Mouse (Mus musculus): Measurements from ENCODE around the gene Safb. TPM values are rescaled to one million over a fixed set of nuclear protein-coding genes. Genes with fewer than 3 reads are reported as not detected.
"Not testable (repeated sequence)": the region's sequence is repeated elsewhere in the genome, so short reads cannot be mapped to it uniquely, and the experiment has no call there.

The Safb gene
- total RNA-seq, 2 experiments from 2014 or later = 173 to 188 TPM

DNA sequence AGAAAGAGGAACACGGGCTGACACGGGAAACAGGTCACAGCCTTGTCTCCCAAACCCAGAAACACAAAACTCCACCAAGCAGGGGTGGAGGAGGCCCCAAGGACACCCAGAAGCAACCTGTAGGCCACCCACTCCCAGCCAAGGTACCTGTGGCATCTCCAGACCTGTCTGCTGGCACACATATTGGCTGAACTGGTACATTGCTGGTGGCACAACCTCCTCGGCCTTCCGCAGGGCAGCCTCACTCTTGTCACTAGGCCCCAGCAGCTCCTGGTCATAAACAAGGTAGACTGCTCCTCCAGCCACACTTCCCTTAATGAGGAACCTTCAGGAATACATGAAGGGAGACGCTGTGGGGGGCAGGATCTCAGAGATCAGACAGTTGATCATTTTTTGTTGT lies 24.1 kb downstream of the Safb start:
- intact Hi-C loops (cut with DNase I) = no loop called here
- peak; percentile 8 for DNase-seq

- intact Hi-C loops (cut with DNase I) = no loop called here
- DNase-seq = peak; percentile 95
Measured at GRCm38 (mm10) chr17:56609452-56610171, 25.0 kb downstream of the Safb start, which contains the start of gene 2410015M20Rik. Gene 2410015M20Rik (minus strand): TSS chr17:56609771.

DNA sequence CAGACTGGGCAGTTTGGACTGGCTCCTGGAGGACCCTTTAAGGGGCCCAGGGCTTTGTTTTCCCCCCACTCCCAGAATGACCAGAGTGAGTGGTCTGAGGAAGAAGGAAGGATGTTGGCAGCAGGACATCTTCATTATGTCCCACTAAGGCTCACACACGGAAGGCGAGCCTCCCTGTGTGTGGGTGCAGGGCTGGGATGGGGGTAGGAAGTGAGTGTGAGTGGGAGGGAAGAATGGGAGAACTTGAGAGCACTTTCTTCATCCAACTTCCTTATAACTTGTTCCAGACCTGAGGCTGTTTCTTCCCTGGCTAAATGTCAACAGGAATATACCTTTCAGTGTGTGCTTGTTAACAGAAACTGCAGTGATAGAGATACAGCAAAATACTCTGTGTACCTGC lies 26.7 kb downstream of the Safb start:
- intact Hi-C loops (cut with DNase I) = no loop called here
- no peak for DNase-seq

DNA sequence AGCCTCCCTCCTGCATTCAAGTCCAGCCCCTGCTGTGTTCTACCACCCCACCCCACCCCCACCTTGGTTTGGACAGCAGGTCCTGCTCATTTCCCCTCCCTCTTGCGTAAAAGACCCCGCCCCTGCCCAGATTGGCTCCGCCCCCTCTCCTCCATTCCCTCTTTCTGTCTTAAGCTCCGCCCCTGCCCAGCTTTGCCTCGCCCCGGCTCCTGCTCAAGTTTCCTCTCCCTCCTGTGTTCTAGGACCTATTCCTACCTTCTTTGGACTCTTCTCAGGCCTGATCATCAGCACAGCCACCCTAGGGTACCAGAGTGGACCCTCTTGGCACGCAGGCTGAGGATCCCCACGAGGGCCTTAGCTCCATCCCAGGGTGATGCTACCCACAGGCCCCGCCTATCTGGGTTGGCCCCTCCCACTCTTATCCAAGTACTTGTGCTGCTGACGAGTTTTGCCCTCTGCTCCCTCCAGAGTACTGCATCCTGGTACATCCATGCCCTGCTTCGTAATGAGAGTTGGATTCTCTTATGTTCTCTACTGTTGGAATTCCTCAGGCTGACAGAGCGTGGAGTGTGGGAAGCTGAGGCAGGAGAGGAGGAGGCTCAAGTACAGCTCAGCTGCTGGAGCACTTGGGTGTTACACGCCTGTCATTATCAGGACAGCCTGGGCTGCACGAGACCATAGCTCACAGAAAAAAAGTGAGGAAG lies 27.4 kb downstream of the Safb start:
- DNase-seq = peak; percentile 46

DNA sequence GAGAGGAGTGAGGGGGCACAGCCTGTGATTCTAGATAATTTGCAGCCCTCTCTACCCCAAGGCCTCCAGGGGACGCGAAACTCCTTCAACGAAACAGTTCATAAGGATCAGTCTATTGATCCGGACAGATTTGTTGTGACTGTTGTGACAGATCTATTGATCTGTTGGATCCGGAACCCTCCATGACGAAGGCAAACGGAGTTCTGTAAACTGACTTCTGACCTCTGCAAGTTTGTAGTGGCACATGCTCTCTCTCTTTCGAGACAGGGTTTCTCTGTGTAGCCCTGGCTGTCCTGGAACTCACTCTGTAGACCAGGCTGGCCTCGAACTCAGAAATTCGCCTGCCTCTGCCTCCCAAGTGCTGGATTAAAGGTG lies 27.9 kb downstream of the Safb start:
- intact Hi-C loops (cut with DNase I) = not testable (repeated sequence)

More for the DNA sequence above, 27.4 kb downstream of the Safb start:
- intact Hi-C loops (cut with DNase I) = no loop called here

DNA sequence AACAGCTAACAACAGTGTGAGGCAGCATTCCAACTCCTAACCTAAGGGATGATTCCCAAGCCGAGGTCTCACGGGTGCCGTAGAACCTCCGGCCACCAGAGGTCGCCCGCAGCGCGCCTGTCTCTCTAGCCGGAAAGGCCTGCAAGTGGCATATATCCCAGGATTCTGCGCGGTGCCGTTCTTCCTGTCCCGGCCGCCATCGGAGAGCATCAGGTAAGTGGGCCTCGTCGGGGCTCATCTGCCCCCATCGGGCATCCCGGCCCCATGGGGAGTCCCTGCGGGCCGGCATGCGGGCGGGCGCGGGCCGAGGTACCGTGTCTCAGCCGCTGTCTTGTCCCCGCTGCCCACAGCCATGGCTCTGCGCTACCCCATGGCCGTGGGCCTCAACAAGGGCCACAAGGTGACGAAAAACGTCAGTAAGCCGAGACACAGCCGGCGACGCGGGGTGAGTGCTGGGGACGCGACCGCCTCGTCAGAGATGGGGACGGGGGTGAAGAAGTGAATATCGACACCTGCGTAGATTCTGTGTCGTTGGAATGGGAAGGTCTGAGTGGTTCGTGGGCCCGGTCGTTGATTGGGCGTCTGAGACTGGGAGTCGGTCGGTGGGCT lies 28.7 kb downstream of the Safb start, which contains the start of gene Rpl36:
Gene Rpl36, plus strand, starts transcription at position 181 of the 609 bp plus-strand sequence.
- peak; percentile 97 for DNase-seq
- intact Hi-C loops (cut with DNase I) = no loop called here

More for the DNA sequence above, 27.9 kb downstream of the Safb start:
- DNase-seq = not testable (repeated sequence)

- peak; percentile 51 for DNase-seq
- intact Hi-C loops (cut with DNase I) = not testable (repeated sequence)
Measured at GRCm38 (mm10) chr17:56613893-56614292, 29.3 kb downstream of the Safb start.

GRCm38 (mm10) chr17:56614391-56615135 lies 29.9 kb downstream of the Safb start:
- DNase-seq = peak; percentile 41
- intact Hi-C loops (cut with DNase I) = no loop called here

- intact Hi-C loops (cut with DNase I) = no loop called here
Measured at GRCm38 (mm10) chr17:56615136-56615784, 30.6 kb downstream of the Safb start.

GRCm38 (mm10) chr17:56615792-56616191 lies 31.2 kb downstream of the Safb start:
- intact Hi-C loops (cut with DNase I) = no loop called here
- DNase-seq = no peak

More at GRCm38 (mm10) chr17:56615136-56615784, 30.6 kb downstream of the Safb start:
- no peak for DNase-seq

DNA sequence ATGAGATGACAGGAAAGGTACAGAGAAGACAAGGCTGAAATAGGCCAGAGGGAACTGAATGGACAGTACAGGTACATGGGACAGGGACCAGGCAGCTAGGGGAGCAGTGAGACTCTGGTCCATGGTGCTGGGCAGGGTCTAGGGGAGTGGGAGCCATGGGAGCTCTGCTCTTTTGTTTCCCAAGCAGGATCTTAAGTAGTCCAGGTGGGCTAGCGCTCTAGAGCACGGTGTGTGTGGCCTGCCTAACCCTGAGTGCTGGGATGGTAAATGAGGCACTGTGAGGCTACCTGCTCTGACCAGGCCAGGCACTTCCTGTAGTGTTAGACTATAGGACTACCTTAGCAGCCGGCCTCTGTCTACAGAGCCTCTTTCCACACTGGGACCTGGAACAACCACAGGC lies 32.1 kb downstream of the Safb start:
- DNase-seq = no peak
- intact Hi-C loops (cut with DNase I) = no loop called here

- DNase-seq = no peak
- intact Hi-C loops (cut with DNase I) = no loop called here
Measured at GRCm38 (mm10) chr17:56617628-56618027, 33.0 kb downstream of the Safb start.

- intact Hi-C loops (cut with DNase I) = no loop called here
Measured at GRCm38 (mm10) chr17:56625495-56625894, 40.9 kb downstream of the Safb start.

GRCm38 (mm10) chr17:56626260-56626659 lies 41.6 kb downstream of the Safb start:
- intact Hi-C loops (cut with DNase I) = no loop called here
- DNase-seq = no peak

More at GRCm38 (mm10) chr17:56625495-56625894, 40.9 kb downstream of the Safb start:
- no peak for DNase-seq

- DNase-seq = peak; percentile 97
- intact Hi-C loops (cut with DNase I) = no loop called here
Measured at GRCm38 (mm10) chr17:56626754-56627470, 42.3 kb downstream of the Safb start, which contains the start of gene Lonp1. Gene Lonp1 (minus strand): TSS chr17:56626887.

GRCm38 (mm10) chr17:56627530-56628277 lies 43.1 kb downstream of the Safb start, which contains the start of gene Catsperd:
Gene Catsperd (plus strand): TSS chr17:56628143.
- peak; percentile 30 for DNase-seq
- intact Hi-C loops (cut with DNase I) = no loop called here

GRCm38 (mm10) chr17:56629800-56630781 lies 45.5 kb downstream of the Safb start:
- DNase-seq; intact Hi-C loops (cut with DNase I): not testable (repeated sequence)
